Mouse (Mus musculus) E14TG2a.4 (cell line): ENCODE measurements around the gene Tshz2.

Experiments used
- CTCF ChIP-seq: conservative IDR thresholded peaks from 2 replicates; pipeline ENCODE4 v1.5.1; 2014; ENCODE audit warnings: low read length
- POU5F1 ChIP-seq: IDR thresholded peaks from 2 replicates; pipeline ENCODE4 v1.6.1; 2014; ENCODE audit warnings: low read length, borderline replicate concordance

DNA sequence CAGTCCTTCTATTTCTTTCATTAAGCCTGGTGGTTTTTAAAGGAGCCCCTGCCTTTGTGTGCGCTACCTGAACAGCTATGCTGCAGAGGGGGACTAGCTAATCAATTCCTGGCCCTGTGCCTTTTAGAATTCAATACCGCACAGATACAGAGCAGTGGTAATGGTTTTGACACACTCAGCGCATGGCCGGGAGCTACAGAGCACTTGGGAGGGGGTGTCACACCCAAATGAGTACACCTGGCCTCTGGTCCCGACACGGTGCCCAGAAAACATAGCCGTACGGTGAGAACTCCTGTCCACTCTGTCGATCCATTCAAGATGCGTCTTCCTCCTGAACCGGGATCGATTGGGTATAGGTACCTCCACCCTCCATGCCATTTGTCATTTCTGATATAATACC is 193.1 kb downstream of the Tshz2 start:
- TF ChIP-seq CTCF (no peak), POU5F1 (no peak)
